Mouse (Mus musculus) midbrain, embryonic 13.5 days (tissue): Measurements from ENCODE around the gene Pms2. TPM values are rescaled to one million over a fixed set of nuclear protein-coding genes. Genes with fewer than 3 reads are reported as not detected.

Experiments used
- ATAC-seq: fragments of 200-750 bp; cut with Nextera tagmentation; 2 replicates; pipeline ENCODE4 v1.8.0; 2017; ENCODE audit warnings: mild to moderate bottlenecking, moderate TSS enrichment, moderate library complexity
- H3K27ac ChIP-seq: fragments of 300-500 bp; sonication (generic); 2 replicates; pipeline ENCODE4 v1.5.1; 2015; ENCODE audit warnings: inconsistent platforms, mild to moderate bottlenecking, moderate library complexity
- H3K27me3 ChIP-seq: fragments of 300-500 bp; sonication (generic); 2 replicates; pipeline ENCODE4 v1.6.1; 2015; ENCODE audit warnings: mild to moderate bottlenecking, inconsistent platforms
- H3K36me3 ChIP-seq: fragments of 300-500 bp; sonication (generic); 2 replicates; pipeline ENCODE4 v1.6.1; 2015; ENCODE audit warnings: mild to moderate bottlenecking, inconsistent platforms
- H3K4me1 ChIP-seq: fragments of 300-500 bp; sonication (generic); replicated peaks from 2 replicates; pipeline ENCODE4 v1.6.1; 2015; ENCODE audit warnings: inconsistent platforms
- H3K4me2 ChIP-seq: fragments of 300-500 bp; sonication (generic); replicated peaks from 2 replicates; pipeline ENCODE4 v1.6.1; 2015; ENCODE audit warnings: moderate library complexity, mild to moderate bottlenecking, inconsistent platforms
- H3K4me3 ChIP-seq: fragments of 300-500 bp; sonication (generic); replicated peaks from 2 replicates; pipeline ENCODE4 v1.5.1; 2015; ENCODE audit warnings: mild to moderate bottlenecking, inconsistent platforms
- H3K9ac ChIP-seq: fragments of 300-500 bp; sonication (generic); replicated peaks from 2 replicates; pipeline ENCODE4 v1.6.1; 2015; ENCODE audit warnings: mild to moderate bottlenecking, inconsistent platforms
- H3K9me3 ChIP-seq: fragments of 300-500 bp; sonication (generic); 2 replicates; pipeline ENCODE4 v1.6.1; 2016; ENCODE audit warnings: mild to moderate bottlenecking, inconsistent platforms
- WGBS: fragments of 180-500 bp; shearing (Covaris S2); methylation state at CpG from one replicate; pipeline ENCODE4 v1.1.7; 2015; 5-methylcytosine and 5-hydroxymethylcytosine counted together
- polyA plus RNA-seq: library from polyadenylated mRNA; unstranded; fragments of >200 nt; fragmentation: Nextera tagmentation; extraction: Ambion mirVana; gene quantifications from 2 replicates; pipeline ENCODE4 v1.2.1, GENCODE M21; 2015

Pms2 gene
- polyA plus RNA-seq, result 26.1 and 28.2 TPM in 2 replicates

- H3K9me3 ChIP-seq, result no peaks in the 10 kb centered on the region
- H3K27me3 ChIP-seq, result no peaks in the 10 kb centered on the region
- H3K4me2 ChIP-seq, result peak within 1 kb of the TSS; percentile 80
- peaks cover 28% of the 10 kb centered on the region for H3K36me3 ChIP-seq
- H3K4me1 ChIP-seq, result peaks cover 28% of the 10 kb centered on the region
- WGBS, result under 1% methylated on average over 70 of the region's 70 CpGs
- ATAC-seq, result peak; percentile 100
- H3K4me3 ChIP-seq, result peak within 1 kb of the TSS; percentile 63
- peak within 1 kb of the TSS; percentile 77 for H3K9ac ChIP-seq
- H3K27ac ChIP-seq, result peak within 1 kb of the TSS; percentile 85
Observed at GRCm38 (mm10) chr5:143909417-143910400, at the start of gene Pms2, which contains the start of gene Aimp2. Gene Pms2 (plus strand): TSS chr5:143909964. Gene Aimp2 (minus strand): TSS chr5:143909847.

GRCm38 (mm10) chr5:143871547-143872169 lies 38.1 kb upstream of the Pms2 start:
- no peak overlapping the region for H3K27ac ChIP-seq
- WGBS, result 90% methylated on average over 11 of the region's 11 CpGs
- no peaks in the 10 kb centered on the region for H3K27me3 ChIP-seq
- peaks cover 49% of the 10 kb centered on the region for H3K36me3 ChIP-seq
- no peak overlapping the region for H3K9ac ChIP-seq
- no peaks in the 10 kb centered on the region for H3K9me3 ChIP-seq
- H3K4me2 ChIP-seq, result no peak overlapping the region
- no peaks in the 10 kb centered on the region for H3K4me1 ChIP-seq
- H3K4me3 ChIP-seq, result no peak overlapping the region
- ATAC-seq, result no peak

- no peak for ATAC-seq
- H3K4me3 ChIP-seq, result no peak overlapping the region
- H3K27ac ChIP-seq, result no peak overlapping the region
- H3K9ac ChIP-seq, result no peak overlapping the region
- 63% methylated on average over 4 of the region's 4 CpGs for WGBS
- H3K4me2 ChIP-seq, result no peak overlapping the region
- H3K4me1 ChIP-seq, result no peaks in the 10 kb centered on the region
- H3K36me3 ChIP-seq, result peaks cover 75% of the 10 kb centered on the region
- H3K9me3 ChIP-seq, result no peaks in the 10 kb centered on the region
- no peaks in the 10 kb centered on the region for H3K27me3 ChIP-seq
Observed at GRCm38 (mm10) chr5:143874571-143874970, 35.2 kb upstream of the Pms2 start.

- H3K9ac ChIP-seq, result no peak overlapping the region
- H3K4me3 ChIP-seq, result no peak overlapping the region
- H3K27ac ChIP-seq, result no peak overlapping the region
- no peak overlapping the region for H3K4me2 ChIP-seq
- 0 out of 2 replicates have a peak, but pooled peaks cover 4% of the 10 kb centered on the region for H3K9me3 ChIP-seq
- no peak for ATAC-seq
- peaks cover 98% of the 10 kb centered on the region for H3K36me3 ChIP-seq
- H3K4me1 ChIP-seq, result no peaks in the 10 kb centered on the region
- no peaks in the 10 kb centered on the region for H3K27me3 ChIP-seq
- WGBS, result 98% methylated on average over 3 of the region's 3 CpGs
Observed at GRCm38 (mm10) chr5:143885274-143885673, 24.5 kb upstream of the Pms2 start.

- Histone ChIP-seq H3K36me3 (peaks cover 89% of the 10 kb centered on the region), H3K4me3 (no peak overlapping the region), H3K9me3 (0 out of 2 replicates have a peak, but pooled peaks cover 4% of the 10 kb centered on the region), H3K4me2 (no peak overlapping the region), H3K27ac (no peak overlapping the region), H3K9ac (no peak overlapping the region), H3K4me1 (no peaks in the 10 kb centered on the region), H3K27me3 (no peaks in the 10 kb centered on the region)
- 89% methylated on average over 6 of the region's 6 CpGs for WGBS
- ATAC-seq, result no peak
Observed at GRCm38 (mm10) chr5:143890741-143891140, 19.0 kb upstream of the Pms2 start.

GRCm38 (mm10) chr5:143892255-143892886 lies 17.4 kb upstream of the Pms2 start:
- H3K27me3 ChIP-seq, result no peaks in the 10 kb centered on the region
- no peak overlapping the region for H3K4me3 ChIP-seq
- no peak overlapping the region for H3K4me2 ChIP-seq
- WGBS, result 77% methylated on average over 9 of the region's 9 CpGs
- no peak for ATAC-seq
- no peak overlapping the region for H3K9ac ChIP-seq
- peaks cover 84% of the 10 kb centered on the region for H3K36me3 ChIP-seq
- H3K27ac ChIP-seq, result no peak overlapping the region
- H3K9me3 ChIP-seq, result no peaks in the 10 kb centered on the region
- no peaks in the 10 kb centered on the region for H3K4me1 ChIP-seq

- 90% methylated on average over 5 of the region's 5 CpGs for WGBS
- Histone ChIP-seq H3K4me2 (no peak overlapping the region), H3K4me3 (no peak overlapping the region), H3K27ac (no peak overlapping the region), H3K4me1 (no peaks in the 10 kb centered on the region), H3K9ac (no peak overlapping the region), H3K27me3 (no peaks in the 10 kb centered on the region), H3K36me3 (peaks cover 85% of the 10 kb centered on the region), H3K9me3 (no peaks in the 10 kb centered on the region)
- no peak for ATAC-seq
Observed at GRCm38 (mm10) chr5:143893396-143893795, 16.4 kb upstream of the Pms2 start.

GRCm38 (mm10) chr5:143897635-143898330 lies 12.0 kb upstream of the Pms2 start, which contains the start of gene Ankrd61:
Gene Ankrd61 (minus strand): TSS chr5:143897685.
- no peak within 1 kb of the TSS for H3K4me3 ChIP-seq
- 86% methylated on average over 14 of the region's 14 CpGs for WGBS
- H3K9ac ChIP-seq, result no peak within 1 kb of the TSS
- no peak for ATAC-seq
- no peaks in the 10 kb centered on the region for H3K9me3 ChIP-seq
- H3K4me1 ChIP-seq, result no peaks in the 10 kb centered on the region
- no peak within 1 kb of the TSS for H3K4me2 ChIP-seq
- H3K36me3 ChIP-seq, result peaks cover 88% of the 10 kb centered on the region
- no peak within 1 kb of the TSS for H3K27ac ChIP-seq
- no peaks in the 10 kb centered on the region for H3K27me3 ChIP-seq

GRCm38 (mm10) chr5:143902111-143902510 lies 7.7 kb upstream of the Pms2 start:
- Histone ChIP-seq H3K4me3 (no peak overlapping the region), H3K9me3 (no peaks in the 10 kb centered on the region), H3K4me2 (no peak overlapping the region), H3K9ac (no peak overlapping the region), H3K27me3 (no peaks in the 10 kb centered on the region), H3K4me1 (no peaks in the 10 kb centered on the region), H3K36me3 (peaks cover 89% of the 10 kb centered on the region), H3K27ac (no peak overlapping the region)
- 88% methylated on average over 3 of the region's 3 CpGs for WGBS
- ATAC-seq, result no peak

- peaks cover 15% of the 10 kb centered on the region for H3K4me1 ChIP-seq
- no peaks in the 10 kb centered on the region for H3K9me3 ChIP-seq
- H3K36me3 ChIP-seq, result peaks cover 79% of the 10 kb centered on the region
- H3K4me2 ChIP-seq, result no peak overlapping the region
- no peak overlapping the region for H3K27ac ChIP-seq
- H3K4me3 ChIP-seq, result no peak overlapping the region
- H3K27me3 ChIP-seq, result no peaks in the 10 kb centered on the region
- ATAC-seq, result no peak
- no peak overlapping the region for H3K9ac ChIP-seq
- 92% methylated on average over 4 of the region's 4 CpGs for WGBS
Observed at GRCm38 (mm10) chr5:143903813-143904212, 6.0 kb upstream of the Pms2 start.

GRCm38 (mm10) chr5:143906429-143906828 lies 3.3 kb upstream of the Pms2 start:
- H3K27ac ChIP-seq, result no peak overlapping the region
- H3K36me3 ChIP-seq, result peaks cover 54% of the 10 kb centered on the region
- no peak overlapping the region for H3K4me3 ChIP-seq
- WGBS, result 92% methylated on average over 8 of the region's 8 CpGs
- no peaks in the 10 kb centered on the region for H3K9me3 ChIP-seq
- no peak for ATAC-seq
- peaks cover 28% of the 10 kb centered on the region for H3K4me1 ChIP-seq
- H3K9ac ChIP-seq, result no peak overlapping the region
- no peak overlapping the region for H3K4me2 ChIP-seq
- no peaks in the 10 kb centered on the region for H3K27me3 ChIP-seq
